Mouse (Mus musculus) MEL (cell line): ENCODE results near the gene Epha10. TPM values are rescaled to one million over a fixed set of nuclear protein-coding genes. Genes with fewer than 3 reads are reported as not detected.

Experiments
- DNase-seq: peaks from one replicate; pipeline ENCODE4 v3.0.0; 2011; ENCODE audit warnings: low read depth, low spot score
- H3K27ac ChIP-seq: 2 replicates; pipeline ENCODE4 v1.5.1; 2012; ENCODE audit warnings: low read depth, mild to moderate bottlenecking, control low read depth, low read length, moderate library complexity; ENCODE audit not compliant: control insufficient read depth
- H3K27me3 ChIP-seq, 2 experiments: fragments of 150-350 bp in 1 of 2; sonication (generic) in 1 of 2; 2 replicates each; pipeline ENCODE4 v1.6.1; 2012; ENCODE audit warnings: low read length in 2 of 2, mild to moderate bottlenecking in 2 of 2, improper control_type of control experiment in 1 of 2, moderate library complexity in 1 of 2; ENCODE audit not compliant: insufficient read depth in 2 of 2, control insufficient read depth in 1 of 2
- H3K36me3 ChIP-seq, 2 experiments: 2 replicates each; pipeline ENCODE4 v1.6.1; 2012 to 2014; ENCODE audit warnings: low read length in 2 of 2, improper control_type of control experiment in 1 of 2, inconsistent platforms in 1 of 2, mild to moderate bottlenecking in 1 of 2; ENCODE audit not compliant: insufficient read depth in 2 of 2, control insufficient read depth in 1 of 2
- H3K4me1 ChIP-seq, 2 experiments: fragments of 150-350 bp in 1 of 2; sonication (generic) in 1 of 2; 2 replicates each; pipeline ENCODE4 v1.6.1; 2012; ENCODE audit warnings: low read length in 2 of 2, improper control_type of control experiment in 1 of 2, mild to moderate bottlenecking in 1 of 2; ENCODE audit not compliant: insufficient read depth in 2 of 2, control insufficient read depth in 1 of 2
- H3K4me3 ChIP-seq, 2 experiments: fragments of 150-350 bp in 1 of 2; sonication (generic) in 1 of 2; 2 replicates each; pipeline ENCODE4 v1.5.1; 2012; ENCODE audit warnings: low read depth in 2 of 2, low read length in 2 of 2, mild to moderate bottlenecking in 2 of 2, moderate library complexity in 2 of 2, control low read depth in 1 of 2, improper control_type of control experiment in 1 of 2; ENCODE audit not compliant: control insufficient read depth in 1 of 2, insufficient read depth in 1 of 2
- H3K79me2 ChIP-seq: 2 replicates; pipeline ENCODE4 v1.6.1; 2012; ENCODE audit warnings: mild to moderate bottlenecking, low read length, moderate library complexity; ENCODE audit not compliant: control insufficient read depth, poor library complexity, insufficient read depth
- H3K9ac ChIP-seq: 2 replicates; pipeline ENCODE4 v1.6.1; 2012; ENCODE audit warnings: low read depth, mild to moderate bottlenecking, control low read depth, low read length, moderate library complexity; ENCODE audit not compliant: control insufficient read depth, poor library complexity, severe bottlenecking
- H3K9me3 ChIP-seq: fragments of 150-350 bp; sonication (generic); replicated peaks from 2 replicates; pipeline ENCODE4 v1.6.1; 2012; ENCODE audit warnings: mild to moderate bottlenecking, low read length, improper control_type of control experiment, moderate library complexity; ENCODE audit not compliant: insufficient read depth
- CHD2 ChIP-seq: IDR thresholded peaks from 2 replicates; pipeline ENCODE4 v1.6.1; 2011; ENCODE audit warnings: low read length, improper control_type of control experiment
- CTCF ChIP-seq, 3 experiments: IDR thresholded peaks in 2 of 3; conservative IDR thresholded peaks in 1 of 3; 2 replicates each; pipeline ENCODE4 v1.5.1; 2011 to 2012; ENCODE audit warnings: low read length in 3 of 3, low read depth in 2 of 3, mild to moderate bottlenecking in 2 of 3, improper control_type of control experiment in 1 of 3, inconsistent platforms in 1 of 3, mixed read lengths in 1 of 3, moderate library complexity in 1 of 3; ENCODE audit not compliant: control insufficient read depth in 1 of 3, insufficient read depth in 1 of 3, poor library complexity in 1 of 3, severe bottlenecking in 1 of 3
- ELF1 ChIP-seq: IDR thresholded peaks from 2 replicates; pipeline ENCODE4 v1.6.1; 2014; ENCODE audit warnings: low read depth, mild to moderate bottlenecking, inconsistent platforms, low read length, improper control_type of control experiment, moderate library complexity
- EP300 ChIP-seq, 2 experiments: IDR thresholded peaks; 2 replicates each; pipeline ENCODE4 v1.6.1; 2011; ENCODE audit warnings: improper control_type of control experiment in 2 of 2, low read length in 2 of 2, low read depth in 1 of 2, mild to moderate bottlenecking in 1 of 2
- ETS1 ChIP-seq: IDR thresholded peaks from 2 replicates; pipeline ENCODE4 v1.6.1; 2012; ENCODE audit warnings: low read depth, mild to moderate bottlenecking, inconsistent platforms, low read length, improper control_type of control experiment, moderate library complexity
- GABPA ChIP-seq: IDR thresholded peaks from 2 replicates; pipeline ENCODE4 v1.6.1; 2012; ENCODE audit warnings: low read depth, mild to moderate bottlenecking, inconsistent platforms, low read length, improper control_type of control experiment, moderate library complexity
- HCFC1 ChIP-seq: IDR thresholded peaks from 2 replicates; pipeline ENCODE4 v1.6.1; 2012; ENCODE audit warnings: low read depth, mild to moderate bottlenecking, inconsistent platforms, low read length, improper control_type of control experiment, moderate library complexity
- KAT2A ChIP-seq: conservative IDR thresholded peaks from 2 replicates; pipeline ENCODE4 v1.6.1; 2012; ENCODE audit warnings: low read depth, low read length, improper control_type of control experiment, inconsistent platforms
- MAFK ChIP-seq: IDR thresholded peaks from 2 replicates; pipeline ENCODE4 v1.6.1; 2011; ENCODE audit warnings: low read depth, mild to moderate bottlenecking, low read length, improper control_type of control experiment, borderline replicate concordance
- MAX ChIP-seq: IDR thresholded peaks from 2 replicates; pipeline ENCODE4 v1.6.1; 2011; ENCODE audit warnings: low read length, improper control_type of control experiment
- MEF2A ChIP-seq: IDR thresholded peaks from 2 replicates; pipeline ENCODE4 v1.6.1; 2014; ENCODE audit warnings: low read depth, mild to moderate bottlenecking, inconsistent platforms, low read length, improper control_type of control experiment; ENCODE audit not compliant: poor library complexity, insufficient replicate concordance, severe bottlenecking; ENCODE audit errors: extremely low read depth
- NELFE ChIP-seq: IDR thresholded peaks from 2 replicates; pipeline ENCODE4 v1.6.1; 2011; ENCODE audit warnings: low read depth, low read length, improper control_type of control experiment
- POLR2A ChIP-seq, 2 experiments: IDR thresholded peaks; 2 replicates each; pipeline ENCODE4 v1.6.1; 2011 to 2012; ENCODE audit warnings: low read length in 2 of 2, mild to moderate bottlenecking in 2 of 2, control low read depth in 1 of 2, improper control_type of control experiment in 1 of 2, low read depth in 1 of 2, moderate library complexity in 1 of 2; ENCODE audit not compliant: control insufficient read depth in 1 of 2, insufficient read depth in 1 of 2, poor library complexity in 1 of 2
- RAD21 ChIP-seq: IDR thresholded peaks from 2 replicates; pipeline ENCODE4 v1.6.1; 2011; ENCODE audit warnings: mild to moderate bottlenecking, low read depth, low read length, improper control_type of control experiment
- SMC3 ChIP-seq: IDR thresholded peaks from 2 replicates; pipeline ENCODE4 v1.6.1; 2011; ENCODE audit warnings: low read depth, low read length, improper control_type of control experiment
- TCF12 ChIP-seq: IDR thresholded peaks from 2 replicates; pipeline ENCODE4 v1.6.1; 2014; ENCODE audit warnings: low read depth, mild to moderate bottlenecking, inconsistent platforms, low read length, improper control_type of control experiment, moderate library complexity
- UBTF ChIP-seq: IDR thresholded peaks from 2 replicates; pipeline ENCODE4 v1.6.1; 2012; ENCODE audit warnings: low read depth, mild to moderate bottlenecking, inconsistent platforms, low read length, improper control_type of control experiment, moderate library complexity, borderline replicate concordance; ENCODE audit not compliant: insufficient read depth
- USF1 ChIP-seq: IDR thresholded peaks from 2 replicates; pipeline ENCODE4 v1.6.1; 2014; ENCODE audit warnings: low read depth, mild to moderate bottlenecking, inconsistent platforms, low read length, improper control_type of control experiment, moderate library complexity
- USF2 ChIP-seq, 2 experiments: IDR thresholded peaks; 2 replicates each; pipeline ENCODE4 v1.6.1; 2011 to 2012; ENCODE audit warnings: improper control_type of control experiment in 2 of 2, low read length in 2 of 2, borderline replicate concordance in 1 of 2, inconsistent platforms in 1 of 2, low read depth in 1 of 2, mild to moderate bottlenecking in 1 of 2; ENCODE audit not compliant: insufficient read depth in 1 of 2
- polyA plus RNA-seq, 2 experiments: library from polyadenylated mRNA; stranded (reverse) in 1 of 2; unstranded in 1 of 2; fragments of >175 nt in 1 of 2; fragments of >200 nt in 1 of 2; gene quantifications; 2 replicates each; pipeline versions ENCODE4 v1.2.1 to v1.2.4; 2012; ENCODE audit warnings: low replicate concordance in 2 of 2, low read depth in 1 of 2; ENCODE audit not compliant: insufficient read length in 2 of 2, insufficient read depth in 1 of 2, missing spikeins in 1 of 2
- total RNA-seq: library from RNA; depleted of rRNA; stranded (reverse); fragments of 300-350 nt; gene quantifications from 2 replicates; pipeline ENCODE4 v1.2.3, GENCODE M21; 2012

The Epha10 gene
- total and polyA plus RNA-seq, 3 experiments: not detected

DNA sequence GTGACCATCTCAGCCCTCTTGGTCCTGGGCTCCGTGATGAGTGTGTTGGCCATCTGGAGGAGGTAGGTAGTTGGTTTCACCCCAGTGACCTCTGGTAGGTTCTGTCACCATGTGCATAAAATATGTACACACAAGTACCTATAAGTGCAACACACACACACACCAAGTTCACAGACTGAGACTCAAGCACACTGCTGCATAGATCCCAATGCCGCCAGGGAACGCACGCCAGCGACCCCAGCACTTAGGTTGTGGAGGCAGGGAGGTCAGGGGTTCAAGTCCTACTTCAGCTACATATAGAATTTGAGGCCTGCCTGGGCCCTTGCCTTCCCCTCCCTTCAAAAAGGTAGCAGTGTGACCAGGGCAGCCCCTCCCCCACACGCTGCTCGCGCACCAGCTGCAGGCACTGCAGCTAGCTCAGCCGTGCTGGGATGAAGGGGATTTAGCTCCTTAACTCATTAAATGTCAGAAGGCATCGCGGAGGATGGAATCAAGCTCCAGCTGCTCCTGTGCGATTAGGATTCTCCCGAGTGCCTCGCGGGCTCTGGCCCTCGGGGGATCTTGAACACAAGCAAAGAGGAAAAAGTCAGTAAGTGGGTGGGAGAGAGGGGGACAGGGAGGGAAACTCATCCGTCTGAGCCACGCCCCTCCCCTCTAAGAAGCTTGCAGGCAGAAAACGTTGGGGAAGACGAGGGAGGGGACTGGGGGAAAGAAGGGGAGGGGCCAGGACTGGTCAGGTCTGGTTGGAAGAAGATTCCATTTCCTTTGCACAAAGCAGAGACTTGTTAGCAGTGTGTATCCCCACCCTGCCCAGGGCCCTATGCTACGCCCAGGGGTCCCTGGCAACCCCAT, 25.5 kb downstream of the Epha10 start:
- DNase-seq: no peak
- no peaks in the 10 kb centered on the region for H3K4me1 ChIP-seq
- no peaks in the 10 kb centered on the region for H3K36me3 ChIP-seq
- no peak overlapping the region for H3K27ac ChIP-seq
- no peaks in the 10 kb centered on the region for H3K27me3 ChIP-seq
- H3K9ac ChIP-seq: no peak overlapping the region
- H3K9me3 ChIP-seq: no peaks in the 10 kb centered on the region
- no peak overlapping the region for H3K4me3 ChIP-seq
- TF ChIP-seq CHD2 (no peak), KAT2A (no peak), USF2 (IDR thresholded peaks at IDR 0.05; ENCODE audit: borderline replicate concordance in 1 of 2, insufficient read depth in 1 of 2, low read depth in 1 of 2, low read length in 2 of 2) (no peak), RAD21 (no peak), POLR2A (IDR thresholded peaks at IDR 0.05; ENCODE audit: control insufficient read depth in 1 of 2, insufficient read depth in 1 of 2, low read depth in 1 of 2, low read length in 2 of 2, poor library complexity in 1 of 2) (no peak), SMC3 (no peak), ELF1 (no peak), MAX (no peak), EP300 (IDR thresholded peaks at IDR 0.05; ENCODE audit: low read depth in 1 of 2, low read length in 2 of 2) (no peak), MAFK (no peak), UBTF (no peak), USF1 (no peak)
- H3K79me2 ChIP-seq: no peaks in the 10 kb centered on the region

DNA sequence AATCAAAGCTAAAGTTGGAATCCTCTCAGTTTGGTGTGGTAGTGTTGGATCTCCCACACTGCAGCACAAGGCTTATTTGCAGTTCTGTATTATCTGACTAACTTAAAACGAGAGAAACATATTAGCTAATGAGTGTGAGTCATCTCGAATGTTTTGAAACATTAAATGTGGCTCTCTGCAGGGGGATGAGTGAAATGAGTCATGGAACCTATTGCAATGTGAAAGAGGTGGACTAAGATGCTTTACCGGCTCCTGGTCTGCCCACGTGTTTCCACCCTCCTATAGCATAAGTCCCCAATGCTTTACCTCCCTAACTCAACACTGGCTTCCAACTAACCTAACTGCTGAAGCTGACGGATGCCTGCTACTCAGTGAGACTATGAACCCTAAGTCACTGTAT, 47.4 kb downstream of the Epha10 start:
- H3K36me3 ChIP-seq: peaks cover 2 to 35% of the 10 kb centered on the region in 2 experiments; a peak in 2 of 4 replicates
- H3K4me3 ChIP-seq: no peak overlapping the region
- no peaks in the 10 kb centered on the region for H3K27me3 ChIP-seq
- TF ChIP-seq NELFE (no peak), HCFC1 (no peak), TCF12 (no peak), SMC3 (no peak), CTCF (IDR thresholded peaks at IDR 0.05 in 2 of 3, conservative IDR thresholded peaks at IDR 0.05 in 1 of 3; ENCODE audit: control insufficient read depth in 1 of 3, insufficient read depth in 1 of 3, low read depth in 2 of 3, low read length in 3 of 3, poor library complexity in 1 of 3, severe bottlenecking in 1 of 3) (no peak), GABPA (no peak), USF2 (IDR thresholded peaks at IDR 0.05; ENCODE audit: borderline replicate concordance in 1 of 2, insufficient read depth in 1 of 2, low read depth in 1 of 2, low read length in 2 of 2) (no peak), EP300 (IDR thresholded peaks at IDR 0.05; ENCODE audit: low read depth in 1 of 2, low read length in 2 of 2) (no peak), ETS1 (no peak), UBTF (no peak), MEF2A (no peak)
- no peak for DNase-seq
- no peak overlapping the region for H3K9ac ChIP-seq
- H3K9me3 ChIP-seq: no peaks in the 10 kb centered on the region
- no peaks in the 10 kb centered on the region for H3K4me1 ChIP-seq
- no peaks in the 10 kb centered on the region for H3K79me2 ChIP-seq
- no peak overlapping the region for H3K27ac ChIP-seq
